Mouse (Mus musculus): Measurements from ENCODE around the gene Slc9a3. TPM values are rescaled to one million over a fixed set of nuclear protein-coding genes. Genes with fewer than 3 reads are reported as not detected.

Slc9a3 gene
- total and polyA plus RNA-seq, 3 experiments = not detected

DNA sequence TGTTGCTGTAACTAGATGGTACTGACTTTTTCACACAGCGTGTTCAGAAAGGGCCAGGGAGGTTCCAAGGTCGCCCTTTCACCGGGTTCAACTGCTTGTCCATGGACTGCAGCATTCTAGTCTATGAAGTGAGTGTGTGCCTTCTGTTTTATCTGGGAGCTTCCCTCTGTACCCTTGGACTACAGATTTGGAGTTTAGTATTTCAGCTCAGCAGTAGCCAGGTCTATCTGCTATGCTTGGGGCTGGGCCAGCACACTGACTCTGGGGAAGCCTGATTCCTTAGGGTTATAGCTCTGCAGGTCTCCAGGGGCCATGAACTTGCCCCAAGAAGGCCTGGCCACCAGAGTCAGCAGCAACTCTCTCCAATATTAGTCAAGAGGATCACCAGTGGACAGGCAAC is 1.4 kb downstream of the Slc9a3 start:
- TF ChIP-seq TBP (conservative IDR thresholded peaks at IDR 0.05; ENCODE audit: low read depth, low read length) (no peak), MAX (IDR thresholded peaks at IDR 0.05; ENCODE audit: low read length) (no peak)
- no peak overlapping the region for H3K9ac ChIP-seq (ENCODE audit: insufficient read depth, low read depth)
- in situ Hi-C loops (cut with MboI; ENCODE audit: low pct_ligation_motif_present, low pct_unique_long_range_greater_than_20kb, low sequenced_read_pairs) = no loop called here
- H3K27ac ChIP-seq (ENCODE audit: insufficient read depth, low read depth) = no peak overlapping the region
- H3K9me3 ChIP-seq (replicated peaks; ENCODE audit: low read length) = no peaks in the 10 kb centered on the region
- no peak for DNase-seq (ENCODE audit: extremely low read depth)
- no peak overlapping the region for H3K4me3 ChIP-seq (replicated peaks in 1 of 3; ENCODE audit: low read depth in 2 of 3, low read length in 2 of 3, poor library complexity in 1 of 3)
- dilution Hi-C loops (cut with MboI; ENCODE audit: extremely low pct_ligation_motif_present, extremely low pct_unique_long_range_greater_than_20kb, low sequenced_read_pairs) = no loop called here
- H3K79me2 ChIP-seq (replicated peaks; ENCODE audit: control insufficient read depth, extremely low read depth, insufficient read depth, poor library complexity, severe bottlenecking) = no peaks in the 10 kb centered on the region
- no peaks in the 10 kb centered on the region for H3K36me3 ChIP-seq (replicated peaks in 1 of 2; ENCODE audit: control insufficient read depth in 1 of 2, insufficient read depth in 1 of 2, low read length in 1 of 2)
- peaks cover 31% of the 10 kb centered on the region for H3K27me3 ChIP-seq (replicated peaks)
- no peaks in the 10 kb centered on the region for H3K4me1 ChIP-seq (ENCODE audit: control insufficient read depth in 1 of 2, insufficient read depth in 2 of 2)
- H3K4me2 ChIP-seq (ENCODE audit: insufficient read depth, low read depth, poor library complexity, severe bottlenecking) = no peak overlapping the region

GRCm38 (mm10) chr13:74127571-74127970 is 6.3 kb downstream of the Slc9a3 start:
- no peak for TF ChIP-seq TCF12 (IDR thresholded peaks at IDR 0.05; ENCODE audit: low read depth, low read length)
- TF ChIP-seq ELF1 (IDR thresholded peaks at IDR 0.05; ENCODE audit: low read depth, low read length) = no peak
- no peak for TF ChIP-seq NRF1 (IDR thresholded peaks at IDR 0.05; ENCODE audit: low read depth, low read length)
- no peak for TF ChIP-seq ZMIZ1 (IDR thresholded peaks at IDR 0.05; ENCODE audit: low read depth, low read length)
- no peak for TF ChIP-seq CHD1 (IDR thresholded peaks at IDR 0.05; ENCODE audit: low read depth, low read length)
- TF ChIP-seq USF2 (conservative IDR thresholded peaks at IDR 0.05; ENCODE audit: low read depth, low read length) = no peak
- TF ChIP-seq MAX (IDR thresholded peaks at IDR 0.05; ENCODE audit: low read length) = no peak
- TF ChIP-seq CTCF (conservative IDR thresholded peaks at IDR 0.05 in 1 of 2, IDR thresholded peaks at IDR 0.05 in 1 of 2; ENCODE audit: low read depth in 2 of 2, low read length in 2 of 2) = no peak
- TF ChIP-seq IRF4 (IDR thresholded peaks at IDR 0.05; ENCODE audit: low read depth, low read length) = no peak
- no peak for TF ChIP-seq HCFC1 (IDR thresholded peaks at IDR 0.05; ENCODE audit: low read depth, low read length)
- TF ChIP-seq RCOR1 (conservative IDR thresholded peaks at IDR 0.05; ENCODE audit: low read depth, low read length) = no peak
- no peak for DNase-seq (ENCODE audit: extremely low read depth)
- no peaks in the 10 kb centered on the region for H3K9me3 ChIP-seq (replicated peaks; ENCODE audit: low read length)
- no peak overlapping the region for H3K9ac ChIP-seq (ENCODE audit: insufficient read depth, low read depth)
- H3K4me3 ChIP-seq (replicated peaks in 1 of 3; ENCODE audit: low read depth in 2 of 3, low read length in 2 of 3, poor library complexity in 1 of 3) = no peak overlapping the region
- H3K4me1 ChIP-seq (ENCODE audit: control insufficient read depth in 1 of 2, insufficient read depth in 2 of 2) = no peaks in the 10 kb centered on the region
- in situ Hi-C loops (cut with MboI; ENCODE audit: low pct_ligation_motif_present, low pct_unique_long_range_greater_than_20kb, low sequenced_read_pairs) (no loop called here), dilution Hi-C loops (cut with MboI; ENCODE audit: extremely low pct_ligation_motif_present, extremely low pct_unique_long_range_greater_than_20kb, low sequenced_read_pairs) (no loop called here)
- peaks cover 19% of the 10 kb centered on the region for H3K27me3 ChIP-seq (replicated peaks)
- no peaks in the 10 kb centered on the region for H3K36me3 ChIP-seq (replicated peaks in 1 of 2; ENCODE audit: control insufficient read depth in 1 of 2, insufficient read depth in 1 of 2, low read length in 1 of 2)
- H3K4me2 ChIP-seq (ENCODE audit: insufficient read depth, low read depth, poor library complexity, severe bottlenecking) = no peak overlapping the region
- H3K79me2 ChIP-seq (replicated peaks; ENCODE audit: control insufficient read depth, extremely low read depth, insufficient read depth, poor library complexity, severe bottlenecking) = no peaks in the 10 kb centered on the region
- H3K27ac ChIP-seq (ENCODE audit: insufficient read depth, low read depth) = no peak overlapping the region

DNA sequence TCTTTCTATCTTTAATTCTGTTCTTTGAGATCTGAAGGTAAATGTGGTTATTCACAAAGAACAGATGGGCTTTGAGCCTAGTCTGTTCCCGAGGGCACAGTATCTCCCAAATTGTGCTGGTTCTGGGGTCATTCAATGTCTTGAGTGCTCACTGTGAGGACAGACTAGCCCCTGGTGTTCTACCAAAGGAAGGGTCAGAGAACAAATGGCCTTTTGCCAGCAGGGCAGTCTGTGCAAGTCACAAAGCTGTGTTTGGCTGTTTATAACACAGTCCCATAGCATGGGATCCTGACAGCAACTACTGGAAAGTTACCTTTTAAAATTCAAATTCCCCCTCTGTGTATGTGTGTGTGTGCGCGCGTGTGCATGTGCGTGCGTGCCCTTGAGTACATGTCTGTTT is 8.7 kb downstream of the Slc9a3 start:
- TF ChIP-seq NRF1 (IDR thresholded peaks at IDR 0.05; ENCODE audit: low read depth, low read length) (no peak), IRF4 (IDR thresholded peaks at IDR 0.05; ENCODE audit: low read depth, low read length) (no peak), RAD21 (IDR thresholded peaks at IDR 0.05; ENCODE audit: low read depth, low read length) (no peak), MXI1 (IDR thresholded peaks at IDR 0.05; ENCODE audit: low read depth, low read length) (no peak), UBTF (IDR thresholded peaks at IDR 0.05; ENCODE audit: low read depth, low read length) (no peak), ZKSCAN1 (IDR thresholded peaks at IDR 0.05; ENCODE audit: borderline replicate concordance, low read depth, low read length) (no peak), TBP (conservative IDR thresholded peaks at IDR 0.05; ENCODE audit: low read depth, low read length) (no peak)
- Histone ChIP-seq H3K9ac (ENCODE audit: insufficient read depth, low read depth) (no peak overlapping the region), H3K27ac (ENCODE audit: insufficient read depth, low read depth) (no peak overlapping the region), H3K27me3 (replicated peaks) (peaks cover 4% of the 10 kb centered on the region), H3K79me2 (replicated peaks; ENCODE audit: control insufficient read depth, extremely low read depth, insufficient read depth, poor library complexity, severe bottlenecking) (no peaks in the 10 kb centered on the region), H3K36me3 (replicated peaks in 1 of 2; ENCODE audit: control insufficient read depth in 1 of 2, insufficient read depth in 1 of 2, low read length in 1 of 2) (no peaks in the 10 kb centered on the region), H3K4me3 (replicated peaks in 1 of 3; ENCODE audit: low read depth in 2 of 3, low read length in 2 of 3, poor library complexity in 1 of 3) (no peak overlapping the region), H3K4me2 (ENCODE audit: insufficient read depth, low read depth, poor library complexity, severe bottlenecking) (no peak overlapping the region), H3K9me3 (replicated peaks; ENCODE audit: low read length) (no peaks in the 10 kb centered on the region), H3K4me1 (ENCODE audit: control insufficient read depth in 1 of 2, insufficient read depth in 2 of 2) (no peaks in the 10 kb centered on the region)
- no peak for DNase-seq (ENCODE audit: extremely low read depth)
- in situ Hi-C loops (cut with MboI; ENCODE audit: low pct_ligation_motif_present, low pct_unique_long_range_greater_than_20kb, low sequenced_read_pairs) = no loop called here
- dilution Hi-C loops (cut with MboI; ENCODE audit: extremely low pct_ligation_motif_present, extremely low pct_unique_long_range_greater_than_20kb, low sequenced_read_pairs) = no loop called here
